Mouse (Mus musculus): Measurements from ENCODE around the gene Ppp3ca. TPM values are rescaled to one million over a fixed set of nuclear protein-coding genes. Genes with fewer than 3 reads are reported as not detected.

The Ppp3ca gene
- polyA plus RNA-seq, 1 experiment, result 24.3 TPM

DNA sequence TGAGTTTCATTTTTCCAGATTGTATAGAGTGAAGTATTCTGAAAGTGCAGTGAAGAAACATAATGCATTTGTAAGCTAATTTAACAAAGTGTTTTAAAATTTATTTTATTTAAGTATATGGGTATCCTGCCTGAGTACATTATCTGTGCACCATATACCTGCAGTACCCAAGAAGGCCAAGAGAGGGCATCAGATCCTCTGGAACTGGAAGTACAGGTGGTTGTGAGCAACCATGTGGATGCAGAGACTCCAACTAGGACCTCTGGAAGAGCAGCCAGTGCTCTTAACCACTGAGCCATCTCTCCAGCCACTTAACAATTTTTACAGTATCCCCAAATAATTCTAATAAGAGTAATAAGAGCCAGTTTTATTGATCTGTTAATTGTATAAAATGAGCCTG lies 225.6 kb downstream of the Ppp3ca start:
- H3K27me3 ChIP-seq (ENCODE audit: control insufficient read depth, insufficient read depth, low read length), result no peaks in the 10 kb centered on the region
- H3K4me1 ChIP-seq (ENCODE audit: control insufficient read depth, insufficient read depth, low read length), result no peaks in the 10 kb centered on the region
- TF ChIP-seq CTCF (IDR thresholded peaks at IDR 0.05; ENCODE audit: control insufficient read depth, insufficient read depth, insufficient replicate concordance, low read depth, low read length) (no peak), POLR2A (IDR thresholded peaks at IDR 0.05; ENCODE audit: control insufficient read depth, low read depth, low read length) (no peak)

DNA sequence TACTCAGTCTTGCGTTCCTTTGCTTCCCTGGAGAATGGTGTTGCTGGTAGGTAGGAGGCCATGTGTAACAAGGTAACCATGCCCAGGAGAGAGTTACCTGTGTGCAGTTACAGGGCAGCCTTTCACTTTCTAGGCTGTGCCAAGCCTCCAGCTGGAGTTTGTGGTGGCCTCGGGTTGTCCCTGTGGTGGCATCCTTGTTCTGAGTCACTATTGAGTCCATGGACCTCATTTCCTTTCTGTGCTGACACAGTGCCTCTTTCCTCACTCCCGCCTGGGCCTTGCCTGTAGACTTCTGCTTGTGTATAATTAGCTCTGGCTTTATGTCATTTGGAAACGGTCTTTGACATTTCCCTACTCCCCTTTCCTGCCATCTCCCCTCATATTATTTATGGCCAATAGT lies 226.4 kb downstream of the Ppp3ca start:
- no peak overlapping the region for H3K4me3 ChIP-seq (ENCODE audit: control insufficient read depth, low read depth, low read length)
- no peaks in the 10 kb centered on the region for H3K27me3 ChIP-seq (ENCODE audit: control insufficient read depth, insufficient read depth, low read length)
- no peak overlapping the region for H3K27ac ChIP-seq (ENCODE audit: control insufficient read depth, insufficient read depth, low read depth, low read length)
- H3K4me1 ChIP-seq (ENCODE audit: control insufficient read depth, insufficient read depth, low read length), result no peaks in the 10 kb centered on the region
- TF ChIP-seq POLR2A (IDR thresholded peaks at IDR 0.05; ENCODE audit: control insufficient read depth, low read depth, low read length) (no peak), CTCF (IDR thresholded peaks at IDR 0.05; ENCODE audit: control insufficient read depth, insufficient read depth, insufficient replicate concordance, low read depth, low read length) (no peak)
- no peaks in the 10 kb centered on the region for H3K36me3 ChIP-seq (ENCODE audit: control insufficient read depth, insufficient read depth, low read length)

More for the DNA sequence above, 225.6 kb downstream of the Ppp3ca start:
- Histone ChIP-seq H3K36me3 (ENCODE audit: control insufficient read depth, insufficient read depth, low read length) (no peaks in the 10 kb centered on the region), H3K4me3 (ENCODE audit: control insufficient read depth, low read depth, low read length) (no peak overlapping the region), H3K27ac (ENCODE audit: control insufficient read depth, insufficient read depth, low read depth, low read length) (no peak overlapping the region)

DNA sequence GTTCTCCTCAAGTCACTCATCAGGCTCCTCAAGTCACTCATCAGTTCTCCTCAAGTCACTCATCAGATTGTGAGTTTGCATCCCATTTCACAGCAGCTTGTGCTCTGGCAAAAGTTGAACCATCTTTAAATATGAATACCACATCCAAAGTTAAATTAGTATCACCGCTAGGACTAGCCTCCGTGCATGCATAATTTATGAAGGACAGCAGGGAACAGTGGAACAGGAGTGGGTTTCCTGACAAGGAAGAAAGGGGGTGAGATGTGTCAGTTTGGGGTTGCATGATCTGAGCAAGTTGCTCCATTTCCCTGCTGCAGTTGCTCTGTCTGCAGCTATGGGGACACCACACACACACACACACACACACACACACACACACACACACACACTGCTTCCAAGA lies 229.8 kb downstream of the Ppp3ca start:
- Histone ChIP-seq H3K27me3 (ENCODE audit: control insufficient read depth, insufficient read depth, low read length) (no peaks in the 10 kb centered on the region), H3K4me3 (ENCODE audit: control insufficient read depth, low read depth, low read length) (no peak overlapping the region), H3K27ac (ENCODE audit: control insufficient read depth, insufficient read depth, low read depth, low read length) (no peak overlapping the region), H3K36me3 (ENCODE audit: control insufficient read depth, insufficient read depth, low read length) (no peaks in the 10 kb centered on the region; the same call in 1 of the 2 replicates), H3K4me1 (ENCODE audit: control insufficient read depth, insufficient read depth, low read length) (no peaks in the 10 kb centered on the region)
- TF ChIP-seq POLR2A (IDR thresholded peaks at IDR 0.05; ENCODE audit: control insufficient read depth, low read depth, low read length), result no peak

DNA sequence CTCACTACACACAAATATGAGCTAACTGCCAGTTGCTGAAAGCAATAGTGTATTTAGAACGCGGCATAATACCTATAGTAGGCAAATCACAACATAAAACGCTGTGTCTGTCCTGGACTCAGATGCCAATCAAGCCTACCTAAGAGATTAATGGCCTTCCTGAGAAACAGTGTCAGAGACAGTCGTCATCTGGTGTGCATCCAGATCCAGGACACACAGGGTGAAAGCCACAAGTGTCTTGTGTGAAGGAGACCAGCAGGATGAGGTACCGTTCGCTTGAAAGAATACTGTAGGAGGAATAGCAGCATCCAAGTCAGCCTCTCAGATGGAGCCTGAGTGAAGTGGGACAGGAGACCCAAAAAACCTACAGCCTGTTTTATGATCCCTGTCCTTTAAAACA lies 231.1 kb downstream of the Ppp3ca start:
- no peaks in the 10 kb centered on the region; the same call in 1 of the 2 replicates for H3K36me3 ChIP-seq (ENCODE audit: control insufficient read depth, insufficient read depth, low read length)
- H3K4me3 ChIP-seq (ENCODE audit: control insufficient read depth, low read depth, low read length), result no peak overlapping the region
- no peaks in the 10 kb centered on the region for H3K27me3 ChIP-seq (ENCODE audit: control insufficient read depth, insufficient read depth, low read length)
- TF ChIP-seq CTCF (IDR thresholded peaks at IDR 0.05; ENCODE audit: control insufficient read depth, insufficient read depth, insufficient replicate concordance, low read depth, low read length) (no peak), POLR2A (IDR thresholded peaks at IDR 0.05; ENCODE audit: control insufficient read depth, low read depth, low read length) (no peak)
- no peaks in the 10 kb centered on the region for H3K4me1 ChIP-seq (ENCODE audit: control insufficient read depth, insufficient read depth, low read length)
- H3K27ac ChIP-seq (ENCODE audit: control insufficient read depth, insufficient read depth, low read depth, low read length), result no peak overlapping the region

DNA sequence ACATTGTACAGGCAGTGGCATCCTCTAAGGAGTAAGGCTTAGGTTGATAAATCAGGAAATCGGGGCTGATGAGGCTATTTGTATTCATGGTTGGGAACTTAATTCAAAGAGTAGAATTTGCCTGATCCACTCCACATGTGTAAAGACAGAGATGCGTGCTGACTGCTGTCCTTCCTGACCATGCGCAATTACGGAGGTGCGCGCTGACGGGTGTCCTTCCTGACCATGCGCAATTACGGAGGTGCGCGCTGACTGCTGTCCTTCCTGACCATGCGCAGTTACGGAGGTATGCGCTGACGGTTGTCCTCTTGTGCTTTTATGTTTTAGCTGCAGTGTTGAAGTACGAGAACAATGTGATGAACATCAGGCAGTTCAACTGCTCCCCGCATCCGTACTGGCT lies 232.9 kb downstream of the Ppp3ca start:
- H3K27ac ChIP-seq (ENCODE audit: control insufficient read depth, insufficient read depth, low read depth, low read length), result peak overlapping the region; percentile 88
- peak overlapping the region; percentile 87 for H3K4me3 ChIP-seq (ENCODE audit: control insufficient read depth, low read depth, low read length)
- TF ChIP-seq CTCF (IDR thresholded peaks at IDR 0.05; ENCODE audit: control insufficient read depth, insufficient read depth, insufficient replicate concordance, low read depth, low read length) (no peak), POLR2A (IDR thresholded peaks at IDR 0.05; ENCODE audit: control insufficient read depth, low read depth, low read length) (peak; percentile 91; the same call in 1 of the 2 replicates)
- no peaks in the 10 kb centered on the region for H3K27me3 ChIP-seq (ENCODE audit: control insufficient read depth, insufficient read depth, low read length)
- H3K36me3 ChIP-seq (ENCODE audit: control insufficient read depth, insufficient read depth, low read length), result no peaks in the 10 kb centered on the region; the same call in 1 of the 2 replicates
- H3K4me1 ChIP-seq (ENCODE audit: control insufficient read depth, insufficient read depth, low read length), result no peaks in the 10 kb centered on the region

DNA sequence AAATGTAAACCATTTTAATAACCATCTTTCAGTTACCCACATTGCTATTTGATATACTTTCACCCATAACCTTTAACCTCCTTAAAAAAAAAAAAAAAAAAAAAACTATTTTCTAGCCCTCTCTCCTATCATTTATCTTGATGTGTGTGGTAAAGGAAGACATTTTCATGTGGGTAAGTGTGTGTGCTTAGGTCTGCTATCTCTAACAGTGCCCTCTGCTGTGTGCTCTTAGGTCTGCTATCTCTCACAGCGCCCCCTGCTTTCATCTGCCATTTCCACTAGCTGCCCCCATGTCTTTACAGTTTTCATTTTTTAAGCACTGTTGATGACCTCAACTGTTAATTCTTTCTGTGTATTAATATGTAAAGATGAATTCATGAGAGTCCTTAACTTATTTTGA lies 235.7 kb downstream of the Ppp3ca start:
- TF ChIP-seq CTCF (IDR thresholded peaks at IDR 0.05; ENCODE audit: control insufficient read depth, insufficient read depth, insufficient replicate concordance, low read depth, low read length) (no peak), POLR2A (IDR thresholded peaks at IDR 0.05; ENCODE audit: control insufficient read depth, low read depth, low read length) (no peak)
- H3K27me3 ChIP-seq (ENCODE audit: control insufficient read depth, insufficient read depth, low read length), result no peaks in the 10 kb centered on the region
- H3K4me3 ChIP-seq (ENCODE audit: control insufficient read depth, low read depth, low read length), result no peak overlapping the region

DNA sequence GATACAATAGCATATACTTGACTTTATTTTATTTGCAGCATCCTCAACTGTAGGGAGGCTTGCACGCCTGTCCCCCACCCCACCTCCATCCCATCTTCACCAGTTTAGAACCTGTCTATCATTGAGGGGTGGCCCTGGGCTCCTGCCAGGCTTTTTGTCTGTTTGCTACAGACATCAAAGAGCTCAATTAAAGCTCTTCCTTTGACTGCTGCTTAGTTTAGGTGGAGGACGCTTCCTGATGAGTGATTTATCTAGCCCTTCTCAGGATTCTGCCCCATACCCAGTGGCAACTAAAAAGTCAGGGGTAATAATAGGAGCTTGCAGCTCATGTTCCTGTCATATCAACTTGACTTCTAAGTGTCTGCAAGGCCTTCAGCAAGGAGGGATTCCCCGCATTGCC lies 239.6 kb downstream of the Ppp3ca start:
- Histone ChIP-seq H3K27me3 (ENCODE audit: control insufficient read depth, insufficient read depth, low read length) (no peaks in the 10 kb centered on the region), H3K36me3 (ENCODE audit: control insufficient read depth, insufficient read depth, low read length) (no peaks in the 10 kb centered on the region; the same call in 1 of the 2 replicates), H3K4me3 (ENCODE audit: control insufficient read depth, low read depth, low read length) (no peak overlapping the region), H3K27ac (ENCODE audit: control insufficient read depth, insufficient read depth, low read depth, low read length) (no peak overlapping the region), H3K4me1 (ENCODE audit: control insufficient read depth, insufficient read depth, low read length) (no peaks in the 10 kb centered on the region)
- TF ChIP-seq CTCF (IDR thresholded peaks at IDR 0.05; ENCODE audit: control insufficient read depth, insufficient read depth, insufficient replicate concordance, low read depth, low read length), result no peak
- no peak for TF ChIP-seq POLR2A (IDR thresholded peaks at IDR 0.05; ENCODE audit: control insufficient read depth, low read depth, low read length)

More for the DNA sequence above, 235.7 kb downstream of the Ppp3ca start:
- H3K36me3 ChIP-seq (ENCODE audit: control insufficient read depth, insufficient read depth, low read length), result no peaks in the 10 kb centered on the region; the same call in 1 of the 2 replicates
- H3K4me1 ChIP-seq (ENCODE audit: control insufficient read depth, insufficient read depth, low read length), result no peaks in the 10 kb centered on the region
- no peak overlapping the region for H3K27ac ChIP-seq (ENCODE audit: control insufficient read depth, insufficient read depth, low read depth, low read length)

DNA sequence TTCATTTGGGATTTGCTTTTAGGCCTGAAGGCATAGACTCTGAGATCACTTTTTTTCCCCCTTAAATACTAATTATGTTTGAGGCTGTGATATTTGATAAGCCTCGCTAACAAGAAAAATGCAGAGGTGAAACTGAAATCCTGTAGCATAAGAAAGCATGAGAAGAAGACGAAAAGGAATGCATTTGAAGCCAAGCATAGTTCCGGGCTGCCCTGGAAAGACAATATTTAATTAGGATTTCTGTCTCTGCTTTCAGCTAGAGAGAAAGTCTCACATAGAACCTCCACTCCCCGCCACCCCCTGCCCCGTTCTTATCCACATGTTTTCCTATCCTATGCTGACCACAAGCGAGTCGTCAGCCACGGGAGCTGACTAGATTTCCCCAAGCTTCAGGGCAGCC lies 241.4 kb downstream of the Ppp3ca start:
- Histone ChIP-seq H3K36me3 (ENCODE audit: control insufficient read depth, insufficient read depth, low read length) (no peaks in the 10 kb centered on the region; the same call in 1 of the 2 replicates), H3K4me3 (ENCODE audit: control insufficient read depth, low read depth, low read length) (no peak overlapping the region), H3K27ac (ENCODE audit: control insufficient read depth, insufficient read depth, low read depth, low read length) (no peak overlapping the region), H3K4me1 (ENCODE audit: control insufficient read depth, insufficient read depth, low read length) (no peaks in the 10 kb centered on the region), H3K27me3 (ENCODE audit: control insufficient read depth, insufficient read depth, low read length) (no peaks in the 10 kb centered on the region)
- TF ChIP-seq CTCF (IDR thresholded peaks at IDR 0.05; ENCODE audit: control insufficient read depth, insufficient read depth, insufficient replicate concordance, low read depth, low read length) (no peak), POLR2A (IDR thresholded peaks at IDR 0.05; ENCODE audit: control insufficient read depth, low read depth, low read length) (no peak)
